Mouse (Mus musculus) cerebellum, adult 9-10 months (tissue): Measurements from ENCODE around the gene Adgrl2.

Source experiments
- DNase-seq: peaks from one replicate; pipeline ENCODE4 v3.0.0; 2022

The Adgrl2 gene

DNA sequence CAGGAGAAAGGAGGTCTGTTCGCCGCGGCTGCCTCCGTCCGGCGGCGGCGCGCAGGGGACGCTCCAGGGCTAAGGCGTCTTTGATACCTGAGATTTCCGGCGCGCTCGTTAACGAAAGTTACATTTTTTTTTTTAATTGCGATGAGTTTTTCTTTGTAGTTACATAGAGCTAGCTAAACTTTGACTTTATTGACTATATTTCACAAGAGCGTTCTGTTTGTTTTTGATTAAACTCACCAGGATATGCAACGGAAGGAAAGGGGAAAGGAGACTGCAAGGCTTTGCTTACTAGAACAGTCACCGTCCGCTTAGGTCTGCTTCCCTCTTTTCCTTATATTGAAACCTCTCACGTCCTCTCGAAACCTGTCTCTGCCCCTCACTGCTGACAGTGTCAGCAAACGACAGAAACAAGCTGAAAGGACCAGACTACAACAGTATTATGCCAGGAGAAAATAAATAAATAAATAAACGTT is at the start of gene Adgrl2:
TSS of gene Adgrl2 (minus strand) at position 25 of the 473 bp plus-strand sequence.
- DNase-seq: no peak

DNA sequence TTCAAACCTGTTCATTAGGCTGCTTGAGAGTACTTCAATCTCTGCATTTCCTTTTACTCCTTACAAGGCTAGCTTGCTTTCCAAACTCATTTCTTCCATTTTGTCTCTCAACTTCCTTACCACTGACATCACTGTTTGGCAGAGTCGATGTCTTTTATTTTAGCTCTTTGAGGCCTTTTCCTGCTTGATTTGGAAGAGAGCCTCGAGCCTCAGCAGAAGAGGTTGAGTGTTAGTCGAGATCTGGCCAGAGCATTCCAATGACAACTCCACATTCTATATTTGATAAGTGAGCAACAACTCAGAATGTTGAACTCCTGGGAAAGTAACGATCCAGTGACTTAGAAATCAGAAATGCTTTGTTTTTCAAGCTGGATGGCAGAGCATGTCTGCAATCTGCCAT is 48.4 kb upstream of the Adgrl2 start:
- DNase-seq: no peak

DNA sequence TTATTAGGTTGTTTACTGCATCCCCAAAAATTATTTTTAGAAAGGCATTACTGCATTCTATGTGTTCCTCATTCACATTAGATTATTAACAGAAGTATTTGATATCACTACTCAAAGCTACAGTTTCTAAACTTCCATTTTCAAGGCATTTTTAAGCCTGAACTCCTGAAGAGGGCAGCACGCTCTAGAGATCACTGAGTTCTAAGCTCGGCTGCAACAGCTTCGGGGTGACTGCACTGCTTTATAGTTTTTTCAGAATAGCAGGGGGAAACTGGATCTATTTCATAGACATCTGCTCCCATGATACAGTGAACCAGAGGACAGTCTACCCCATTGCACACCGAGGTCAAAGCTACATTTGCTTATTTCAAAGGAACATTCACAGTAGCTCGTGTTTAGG is 29.6 kb upstream of the Adgrl2 start:
- no peak for DNase-seq

DNA sequence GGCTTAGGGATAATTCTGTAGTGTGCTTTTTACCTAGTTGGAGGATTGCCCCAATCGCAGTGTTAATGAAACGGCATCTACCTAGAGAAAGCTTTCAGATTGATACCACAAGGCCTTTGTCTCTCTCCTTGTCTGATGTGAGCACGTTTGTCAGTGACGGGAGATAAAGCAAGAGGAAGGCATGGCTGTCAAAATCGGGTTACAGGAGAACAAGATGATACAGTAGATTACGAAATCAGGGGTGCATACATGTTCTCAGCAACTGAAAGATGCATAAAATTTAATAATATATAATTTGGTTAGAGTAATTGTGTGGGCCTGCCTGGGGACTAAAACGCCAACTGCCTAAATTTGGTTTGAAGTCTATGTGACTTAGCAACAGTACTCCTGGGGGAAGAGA is 19.0 kb upstream of the Adgrl2 start:
- no peak for DNase-seq

DNA sequence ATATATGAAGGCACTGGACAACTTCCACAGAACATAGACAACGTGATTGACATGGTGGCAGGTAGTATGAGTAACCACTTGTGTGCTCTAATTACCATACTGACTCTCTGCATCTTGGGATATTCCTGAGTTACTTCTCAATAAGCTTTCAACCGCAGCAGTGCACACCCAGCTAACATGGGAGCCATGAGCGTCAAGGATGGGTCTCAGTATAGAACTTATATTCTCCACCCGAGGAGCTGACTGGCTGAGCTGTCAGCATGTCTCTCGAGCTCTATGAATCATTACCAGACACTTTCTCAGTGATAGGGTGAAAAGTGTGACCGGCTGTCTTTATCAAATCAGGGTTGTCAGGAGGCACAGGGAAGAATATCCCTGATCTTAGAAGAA is 18.3 kb upstream of the Adgrl2 start:
- no peak for DNase-seq

DNA sequence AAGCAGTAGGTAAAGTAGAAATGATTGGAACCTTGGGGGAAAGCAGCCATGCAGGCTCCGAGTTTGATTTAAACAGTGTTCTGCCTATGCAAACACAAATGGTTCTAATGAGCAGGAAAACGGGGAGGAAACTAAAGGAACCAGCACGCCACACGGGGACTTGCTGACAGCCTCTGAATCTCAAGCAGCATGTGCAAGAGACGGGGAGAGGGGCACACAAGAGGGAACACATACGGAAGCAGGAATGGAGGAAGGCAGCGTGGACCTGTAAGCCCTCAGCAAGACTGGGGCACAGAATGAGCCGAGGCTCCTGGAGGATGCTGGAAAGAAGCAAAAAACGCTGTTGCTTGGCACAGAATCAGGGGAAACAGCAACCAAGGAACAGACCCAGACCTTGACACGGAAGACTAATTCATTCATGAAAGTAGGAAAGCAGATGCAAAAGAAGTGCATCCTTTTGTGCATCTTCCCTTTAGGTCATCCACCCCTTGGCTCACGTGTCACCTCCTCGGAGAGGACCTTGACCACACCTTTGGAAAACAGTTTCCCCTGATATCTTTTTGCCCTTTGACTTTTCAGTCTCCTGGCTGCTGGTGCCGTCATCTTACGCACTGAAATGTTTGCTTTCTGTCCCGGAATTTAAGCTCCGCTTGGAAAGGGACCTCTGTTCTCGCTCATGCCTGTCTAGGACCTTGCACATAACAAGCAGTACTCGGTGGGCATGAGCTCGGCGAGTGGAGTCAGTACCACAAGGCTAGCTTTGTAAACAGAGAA is 17.7 kb upstream of the Adgrl2 start:
- DNase-seq: no peak

DNA sequence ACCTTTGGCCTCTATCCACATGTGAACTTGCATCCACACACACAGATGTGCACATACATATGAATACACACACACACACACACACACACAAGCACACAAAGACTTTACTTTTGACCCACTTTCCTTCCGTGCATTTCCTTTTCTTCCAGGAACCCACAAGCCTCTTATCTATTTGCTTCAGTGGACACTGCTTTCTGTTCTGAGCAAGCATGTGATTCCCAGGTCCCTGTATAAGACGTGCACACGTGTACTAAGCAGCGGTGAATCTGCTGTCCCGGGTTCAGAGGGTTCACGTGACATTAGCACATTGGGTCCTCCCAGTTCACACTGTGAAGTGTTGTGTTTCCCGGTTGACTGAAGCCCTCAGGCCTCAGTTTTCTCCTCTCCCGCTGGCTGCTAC is 11.0 kb upstream of the Adgrl2 start:
- DNase-seq: no peak

DNA sequence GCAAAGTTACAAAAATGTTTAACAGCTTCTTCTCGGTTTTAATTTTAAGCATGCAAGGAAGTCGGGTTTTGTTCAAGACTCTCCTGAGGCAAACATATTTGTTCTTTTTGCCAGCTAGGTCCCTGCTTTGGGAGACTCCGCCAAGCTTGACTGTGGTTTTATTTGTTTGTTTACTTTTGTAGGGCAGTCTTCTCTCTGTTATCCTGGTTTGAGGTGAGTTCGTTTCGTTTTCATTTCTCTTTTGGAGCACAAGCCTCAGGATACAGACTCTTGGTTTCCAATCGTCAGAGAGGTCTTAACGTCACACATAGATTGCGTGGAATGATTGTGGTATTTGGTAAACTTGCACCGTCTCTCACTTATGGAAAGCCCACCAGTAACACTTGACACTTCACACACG is 8.3 kb upstream of the Adgrl2 start:
- no peak for DNase-seq

DNA sequence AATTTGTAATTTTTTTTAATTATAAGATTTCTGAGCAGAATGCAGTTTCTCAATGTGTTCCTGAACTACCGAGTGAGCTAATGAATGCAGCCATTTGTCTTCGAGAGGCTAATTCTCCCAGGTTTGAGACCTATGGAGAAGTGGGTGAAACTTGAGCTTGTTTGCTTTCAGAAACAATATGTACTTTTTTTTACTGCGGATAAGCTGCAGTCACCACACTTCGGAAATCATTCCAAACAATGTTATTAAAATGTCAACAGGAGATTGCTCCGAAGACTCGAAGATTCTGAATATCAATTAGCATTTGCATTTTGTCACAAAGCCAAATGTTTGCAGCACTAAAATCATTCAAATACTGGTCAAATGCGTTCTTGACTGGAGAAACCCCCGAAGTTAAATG is 701 bp upstream of the Adgrl2 start:
- no peak for DNase-seq

DNA sequence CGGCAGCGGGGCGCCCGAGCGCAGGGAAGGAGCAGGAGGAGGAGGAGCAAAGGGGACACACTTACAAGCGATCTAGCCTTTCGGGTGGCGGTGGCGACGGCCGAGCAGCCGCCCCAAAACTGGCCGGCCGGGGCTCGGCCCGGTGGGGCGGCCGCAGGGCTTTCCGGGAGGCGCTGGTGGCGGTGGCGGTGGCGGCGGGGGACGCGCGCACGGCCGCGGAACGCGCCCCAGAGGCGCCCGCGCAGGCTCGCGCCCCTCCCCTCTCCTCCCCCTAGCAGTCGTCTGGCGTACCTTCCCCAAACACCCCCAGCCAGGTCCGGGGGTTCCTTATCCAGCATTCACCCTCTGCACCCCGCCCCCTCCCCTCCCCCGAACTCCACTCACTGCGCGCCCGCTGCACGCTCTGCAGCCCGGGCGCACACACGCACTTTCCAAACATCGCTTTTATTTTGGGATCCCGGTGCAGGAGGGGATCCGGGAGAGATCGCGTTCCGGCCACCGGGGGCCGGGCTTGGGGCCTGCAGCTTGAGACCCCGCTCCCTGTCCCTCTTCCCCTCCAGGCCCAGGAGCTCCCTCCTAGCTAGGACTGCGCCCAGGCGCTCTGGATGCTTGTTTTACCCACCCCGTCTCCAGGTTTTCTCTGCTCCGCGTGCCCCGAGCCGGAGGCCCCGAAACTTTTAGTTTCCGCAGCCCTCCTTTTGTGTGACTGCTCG is 381 bp downstream of the Adgrl2 start:
- no peak for DNase-seq

DNA sequence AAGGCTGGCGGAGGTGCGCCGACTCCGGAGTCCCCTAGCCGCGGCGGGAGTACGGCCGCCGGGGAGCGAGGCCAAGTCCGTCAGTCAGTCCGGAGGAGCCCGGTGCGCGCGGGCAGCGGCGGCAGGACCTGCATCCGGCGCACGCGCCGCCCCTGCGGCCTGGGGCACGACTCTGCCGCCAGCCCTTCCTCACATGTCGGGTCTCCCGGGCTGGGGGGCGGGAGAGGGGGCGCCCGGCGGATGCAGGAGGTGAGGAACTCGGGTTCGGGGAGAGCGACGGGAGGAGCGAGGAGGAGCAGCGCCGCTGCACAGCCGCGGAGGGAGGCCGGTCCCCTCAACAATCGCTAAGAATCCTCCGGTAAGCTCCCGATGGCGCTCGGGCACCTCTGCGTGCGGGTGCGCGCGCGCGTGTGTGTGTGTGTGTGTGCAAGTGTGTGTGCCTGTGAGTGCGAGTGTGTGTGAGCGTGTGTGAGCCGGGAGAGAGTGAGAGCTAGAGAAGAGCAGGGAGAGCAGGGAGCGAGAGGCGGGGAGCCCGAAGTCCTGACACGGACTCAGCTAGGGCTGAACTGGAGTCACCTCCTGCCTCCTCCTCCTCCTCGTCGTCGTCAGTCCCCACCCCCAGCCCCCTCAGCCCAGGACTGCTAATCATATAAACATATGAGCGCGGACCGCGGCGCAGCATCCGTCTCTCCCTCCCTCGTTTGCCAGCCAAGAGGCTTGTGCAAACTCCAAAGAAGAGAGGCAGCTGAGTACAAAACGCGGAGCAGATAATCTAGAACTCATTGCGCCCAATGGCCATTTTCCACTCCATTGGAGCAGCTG is 1.1 kb downstream of the Adgrl2 start:
- DNase-seq: peak; percentile 16

DNA sequence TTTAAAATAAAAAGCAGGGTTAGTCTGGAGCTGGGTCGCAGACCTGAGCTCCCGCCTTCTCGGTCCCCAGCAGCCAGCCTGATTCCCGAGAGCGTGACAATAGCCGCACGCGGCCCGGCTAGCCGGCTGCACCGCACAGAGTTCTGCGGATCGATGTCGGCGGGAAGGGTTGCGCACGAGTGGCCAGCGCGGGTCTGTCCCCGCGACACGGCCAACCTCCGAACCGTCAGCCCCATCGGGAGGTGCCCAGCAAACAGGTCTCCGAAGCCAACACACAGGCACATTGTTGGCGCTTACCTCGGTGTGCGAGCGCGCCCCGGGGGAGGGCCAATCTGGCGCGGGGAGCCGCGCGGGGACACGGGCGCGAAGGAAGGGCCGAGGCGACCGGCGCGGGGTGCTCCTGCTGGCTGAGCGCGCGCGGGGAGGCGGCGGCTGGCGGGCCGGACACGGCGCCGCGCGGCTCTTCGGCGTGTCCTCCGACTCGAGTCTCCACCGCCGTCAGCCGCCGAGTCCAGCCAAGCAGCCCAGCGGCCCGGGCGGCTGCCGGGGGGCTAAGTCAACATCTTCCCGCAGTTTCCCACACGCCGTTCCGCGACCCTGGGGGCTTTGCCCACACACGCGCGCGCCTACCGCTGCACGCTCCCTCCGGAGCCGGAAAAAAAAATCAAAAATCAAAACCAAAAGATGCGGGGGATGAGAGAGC is 1.9 kb downstream of the Adgrl2 start:
- DNase-seq: no peak

DNA sequence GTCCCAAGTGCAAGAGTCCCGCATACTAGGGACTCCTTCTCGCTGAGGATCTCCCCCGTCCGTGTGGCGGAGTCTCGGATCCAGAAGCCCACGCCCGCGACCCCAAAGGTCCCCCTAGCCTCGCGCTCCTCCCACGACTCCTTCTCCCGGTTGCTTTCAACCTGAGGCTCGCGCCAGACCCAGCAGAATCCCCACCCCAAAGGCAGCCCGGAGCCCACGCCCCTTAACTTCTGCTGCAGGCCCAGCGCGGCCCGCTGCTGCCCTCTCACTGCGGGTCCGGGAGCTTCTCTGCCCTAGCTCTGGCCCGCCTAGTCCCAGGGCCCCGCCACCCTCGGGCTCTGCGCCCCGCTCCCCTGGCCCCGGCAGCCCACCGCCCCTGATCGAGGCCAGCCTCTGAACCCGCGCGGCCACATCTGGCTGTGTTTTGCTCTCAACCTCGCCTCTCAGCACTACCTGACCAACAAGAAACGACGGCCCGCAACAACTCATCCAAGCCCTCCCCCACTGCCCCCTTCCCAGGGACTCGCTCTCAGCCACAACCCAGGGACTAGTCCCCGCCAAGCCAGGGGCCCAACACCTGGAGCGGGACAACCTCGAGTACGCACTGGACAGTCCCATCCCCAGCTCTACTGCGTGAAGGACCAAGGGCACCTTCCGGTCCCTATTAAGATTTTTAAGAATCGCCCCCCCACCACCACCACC is 2.6 kb downstream of the Adgrl2 start:
- DNase-seq: no peak

DNA sequence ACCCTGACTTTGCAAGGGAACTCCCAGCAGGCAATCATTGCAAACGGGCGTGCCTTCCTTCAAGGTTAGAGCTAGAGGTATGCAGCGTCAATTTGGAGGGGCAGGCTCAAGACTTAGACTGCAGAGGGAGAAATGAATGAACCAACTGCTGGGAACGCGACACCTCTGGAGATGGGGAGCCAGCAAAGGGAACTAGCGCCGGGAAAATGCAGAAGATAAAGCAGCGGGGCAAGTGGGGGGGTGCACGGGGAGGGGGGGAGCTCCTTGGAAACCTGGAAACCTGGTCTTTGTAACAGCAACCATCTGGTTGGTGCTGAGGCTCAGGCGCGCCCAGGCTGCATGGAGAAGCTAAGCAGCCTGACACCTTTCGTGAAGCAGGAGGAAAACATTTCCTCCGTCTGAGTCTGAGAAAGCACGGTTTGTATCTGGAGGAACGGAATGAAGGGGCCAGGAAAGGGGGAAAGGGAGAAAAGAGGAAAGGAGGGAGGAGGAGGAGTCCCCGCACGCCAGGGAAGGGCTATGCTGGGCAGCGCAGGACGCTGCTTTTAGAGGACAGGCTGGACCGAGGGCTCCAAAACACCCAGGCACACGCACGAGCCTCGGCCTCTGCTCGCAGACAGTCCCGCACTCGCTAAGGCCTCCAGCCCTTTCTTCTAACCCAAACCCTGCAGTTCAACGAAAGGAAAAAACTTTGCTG is 3.3 kb downstream of the Adgrl2 start:
- no peak for DNase-seq

DNA sequence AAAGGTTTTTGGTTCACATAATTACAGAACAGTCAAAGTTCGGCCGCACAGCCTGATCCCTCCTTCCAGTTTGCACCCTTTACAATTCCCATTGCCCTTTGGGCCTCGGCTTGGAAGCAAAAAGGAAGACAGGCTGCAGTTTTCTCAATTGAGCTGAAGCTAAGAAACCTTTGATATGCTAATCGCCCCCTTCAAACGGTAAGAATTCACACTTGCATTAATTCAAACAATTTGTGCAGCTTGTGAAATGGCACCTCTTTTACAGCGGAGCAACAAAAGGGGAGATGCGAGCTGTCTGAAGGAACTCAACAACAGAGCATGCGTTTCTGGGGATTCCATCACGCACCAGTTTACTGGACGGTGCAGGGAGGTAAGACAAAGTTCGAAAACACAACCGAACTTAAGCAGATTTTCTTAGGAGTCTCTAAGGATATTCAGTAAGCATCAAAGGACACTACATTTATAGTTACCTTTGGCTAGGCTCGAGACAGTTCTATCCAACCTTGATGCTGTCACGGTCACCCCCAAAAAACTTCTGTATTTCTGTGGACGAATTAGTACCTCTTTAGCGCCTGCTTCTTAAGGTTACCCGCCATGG is 4.0 kb downstream of the Adgrl2 start:
- no peak for DNase-seq

DNA sequence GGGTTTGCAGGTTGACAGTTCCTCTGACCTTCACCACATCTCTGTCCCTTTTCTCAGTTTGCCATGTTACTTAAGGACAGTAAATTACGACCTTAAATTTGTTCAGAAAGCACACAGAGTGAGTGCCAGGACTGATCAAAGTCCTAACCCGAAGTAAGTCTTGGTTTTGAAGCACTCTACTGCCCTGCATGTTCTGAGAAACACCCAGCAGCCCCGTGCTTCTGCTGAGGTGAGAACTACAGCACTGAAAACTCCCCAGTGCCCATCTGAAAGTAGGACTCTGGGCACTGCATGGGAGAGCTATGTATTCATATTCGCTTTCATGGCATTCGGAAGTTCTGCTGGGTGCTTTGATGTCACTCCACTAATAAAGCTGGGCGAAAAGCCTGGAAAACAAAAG is 6.0 kb downstream of the Adgrl2 start:
- DNase-seq: no peak

DNA sequence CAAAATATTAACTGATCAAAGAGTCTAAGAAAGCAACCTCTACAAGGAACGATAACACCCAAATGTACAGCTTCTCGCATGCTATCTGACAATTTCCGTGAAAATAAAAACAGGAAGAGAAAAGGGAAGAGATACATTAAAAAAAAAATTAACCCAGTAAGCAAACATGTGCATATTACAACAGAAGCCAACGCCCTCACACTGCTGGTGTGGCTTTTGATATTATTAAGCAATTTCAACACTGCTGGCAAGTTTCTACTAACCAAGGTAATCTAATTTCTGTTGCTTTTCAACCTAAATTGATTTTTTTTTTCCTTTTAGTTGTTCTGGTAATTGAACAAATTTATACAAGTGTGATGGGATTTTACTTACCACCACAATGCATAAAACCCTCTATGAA is 8.0 kb downstream of the Adgrl2 start:
- no peak for DNase-seq

DNA sequence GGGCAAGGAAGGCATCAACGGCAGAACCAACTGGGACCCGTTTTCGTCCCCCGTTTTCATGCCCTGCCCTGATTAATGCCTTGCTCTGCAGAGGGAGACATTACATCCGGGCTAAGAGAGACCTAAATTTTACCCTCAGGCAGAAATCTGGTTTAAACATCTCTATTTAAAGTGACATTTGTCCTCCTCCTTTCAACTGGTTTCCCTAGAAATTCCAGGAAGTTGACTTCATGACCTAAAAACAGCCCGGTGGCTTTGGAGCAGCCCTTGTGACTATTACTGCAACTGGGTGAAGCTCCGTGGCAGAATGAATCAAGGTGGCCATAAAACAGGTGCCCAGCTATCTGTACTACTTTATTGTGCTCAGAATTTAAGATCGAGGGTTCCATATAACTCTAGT is 8.6 kb downstream of the Adgrl2 start:
- DNase-seq: no peak

DNA sequence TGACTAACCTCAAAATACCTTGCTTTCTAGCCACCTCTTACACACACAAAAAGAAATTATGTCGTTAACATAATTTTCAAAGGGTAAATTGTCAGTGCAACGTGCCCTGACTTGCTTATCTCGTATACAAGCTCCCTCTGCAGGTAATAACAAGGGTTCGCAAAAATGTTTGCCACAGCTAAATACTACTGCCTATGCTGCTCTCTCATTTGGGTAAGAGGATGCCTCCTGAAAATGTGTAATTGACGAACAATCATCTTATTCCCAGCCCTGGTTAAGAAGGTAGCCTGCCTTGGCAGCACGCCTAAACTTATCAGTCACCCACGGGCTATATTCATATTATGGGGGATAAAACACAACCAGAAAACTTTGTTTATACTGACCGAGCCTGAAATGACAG is 11.8 kb downstream of the Adgrl2 start:
- no peak for DNase-seq

DNA sequence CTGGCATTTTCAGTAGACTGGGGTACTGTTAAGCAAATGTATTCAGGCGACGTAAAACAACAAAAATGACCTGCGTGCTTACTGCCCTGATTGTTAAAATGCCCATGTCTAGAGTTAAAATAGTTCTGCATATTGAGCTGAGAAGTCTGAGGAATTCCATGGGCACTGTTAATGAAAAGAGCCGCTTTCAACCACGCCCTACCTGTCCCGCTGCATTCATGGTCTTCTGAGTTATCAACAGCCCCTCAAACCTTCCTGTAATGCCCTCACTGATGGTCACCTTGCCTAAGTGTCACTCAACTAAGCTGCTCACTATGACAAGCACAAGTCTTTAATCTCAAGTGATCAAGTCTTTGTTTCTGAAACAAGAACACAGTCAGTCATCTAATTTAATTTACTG is 12.5 kb downstream of the Adgrl2 start:
- no peak for DNase-seq

DNA sequence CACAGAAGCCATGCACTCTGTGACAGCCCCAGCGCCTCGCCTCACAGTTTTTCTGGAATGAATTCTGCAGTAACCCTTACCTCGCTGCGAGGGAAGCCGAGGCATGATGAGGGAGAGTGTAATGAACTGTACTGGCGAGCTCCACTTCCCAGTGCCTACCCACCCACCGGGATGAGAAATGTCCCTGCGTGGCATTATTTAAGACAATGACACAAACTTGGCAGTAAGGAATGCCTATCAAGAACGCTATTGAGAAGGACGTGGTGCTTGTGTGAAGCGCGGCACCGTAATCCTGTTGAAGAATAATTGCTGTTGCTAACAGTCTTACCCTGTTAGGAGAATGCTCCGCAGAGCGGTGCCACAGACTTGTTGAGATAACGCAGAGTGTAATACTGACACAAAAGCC is 13.2 kb downstream of the Adgrl2 start:
- no peak for DNase-seq
